Mouse (Mus musculus): ENCODE results near the gene Psmd14. TPM values are rescaled to one million over a fixed set of nuclear protein-coding genes. Genes with fewer than 3 reads are reported as not detected.

Gene Psmd14
- polyA plus RNA-seq, 1 experiment from 2014 or later = 152 TPM

GRCm38 (mm10) chr2:61814548-61815473 is 103.3 kb downstream of the Psmd14 start:
- peaks cover 56% of the 10 kb centered on the region for H3K27me3 ChIP-seq (ENCODE audit: control insufficient read depth, insufficient read depth, low read length)
- no peak for ATAC-seq (ENCODE audit: insufficient read depth, low FRiP score)
- H3K9ac ChIP-seq (ENCODE audit: low read length) = peak overlapping the region; percentile 64

DNA sequence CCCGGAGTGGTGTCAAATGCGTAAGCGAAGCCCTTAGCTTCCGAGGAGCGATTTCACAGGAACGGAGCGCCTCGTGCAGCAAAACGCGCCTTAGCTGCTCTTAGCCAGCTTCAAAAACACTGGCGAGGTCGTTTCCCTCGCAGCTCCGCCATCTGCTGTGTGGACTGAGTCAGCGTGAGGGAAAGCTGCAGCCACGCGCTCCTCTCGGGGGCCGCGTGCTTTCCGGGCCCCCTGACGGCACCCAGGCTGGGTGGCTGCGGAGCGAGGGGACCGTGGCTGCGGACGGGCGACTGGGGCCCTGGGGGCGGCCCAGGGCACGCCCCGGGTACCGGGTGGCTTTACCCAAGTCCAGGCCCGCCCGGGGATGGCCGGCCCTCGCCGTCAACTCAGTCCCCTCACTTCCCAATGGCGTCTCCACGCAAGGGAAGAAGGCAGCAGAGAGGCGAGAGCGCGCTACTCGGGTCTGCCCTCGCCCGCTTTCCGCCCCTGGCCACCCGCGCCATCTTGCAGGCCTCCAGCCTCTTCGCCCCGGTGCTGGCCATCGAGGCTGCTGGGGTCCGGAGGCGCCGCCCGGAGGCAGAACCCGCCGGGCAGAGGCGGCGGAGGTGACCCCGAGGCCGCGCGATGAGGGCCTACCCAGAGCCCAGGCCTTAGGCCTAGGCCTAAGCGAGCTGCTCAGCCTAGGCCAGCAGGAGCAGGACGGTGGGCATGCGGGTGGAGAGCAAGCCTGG is 104.3 kb downstream of the Psmd14 start:
- ATAC-seq (ENCODE audit: insufficient read depth, low FRiP score) = peak; percentile 31
- no peaks in the 10 kb centered on the region for H3K36me3 ChIP-seq (ENCODE audit: control insufficient read depth, insufficient read depth, low read length)
- 0 out of 2 replicates have a peak, but pooled peaks cover 4% of the 10 kb centered on the region for H3K4me1 ChIP-seq (ENCODE audit: control insufficient read depth, insufficient read depth, low read length)
- no peak overlapping the region for H3K27ac ChIP-seq (ENCODE audit: low read length)
- H3K27me3 ChIP-seq (ENCODE audit: control insufficient read depth, insufficient read depth, low read length) = peaks cover 46% of the 10 kb centered on the region
- no peaks in the 10 kb centered on the region for H3K9me3 ChIP-seq (replicated peaks; ENCODE audit: control insufficient read depth, low read length)
- peak overlapping the region; percentile 48 for H3K4me3 ChIP-seq (replicated peaks; ENCODE audit: low read length)
- H3K9ac ChIP-seq (ENCODE audit: low read length) = peak overlapping the region; percentile 64
- WGBS = 9% methylated on average over 62 of the region's 66 CpGs
- H3K4me2 ChIP-seq (ENCODE audit: low read depth, low read length) = peak overlapping the region; percentile 96

More at GRCm38 (mm10) chr2:61814548-61815473, 103.3 kb downstream of the Psmd14 start:
- H3K4me2 ChIP-seq (ENCODE audit: low read depth, low read length) = peak overlapping the region; percentile 96
- no peak overlapping the region for H3K27ac ChIP-seq (ENCODE audit: low read length)
- 4% methylated on average over 46 of the region's 50 CpGs for WGBS
- H3K9me3 ChIP-seq (replicated peaks; ENCODE audit: control insufficient read depth, low read length) = no peaks in the 10 kb centered on the region
- 0 out of 2 replicates have a peak, but pooled peaks cover 4% of the 10 kb centered on the region for H3K4me1 ChIP-seq (ENCODE audit: control insufficient read depth, insufficient read depth, low read length)
- no peaks in the 10 kb centered on the region for H3K36me3 ChIP-seq (ENCODE audit: control insufficient read depth, insufficient read depth, low read length)
- H3K4me3 ChIP-seq (replicated peaks; ENCODE audit: low read length) = peak overlapping the region; percentile 48

GRCm38 (mm10) chr2:61818197-61818596 is 106.7 kb downstream of the Psmd14 start:
- H3K4me2 ChIP-seq (ENCODE audit: low read depth, low read length) = no peak overlapping the region
- peaks cover 31% of the 10 kb centered on the region for H3K27me3 ChIP-seq (ENCODE audit: control insufficient read depth, insufficient read depth, low read length)
- WGBS = 69% methylated on average over 1 of the region's 1 CpGs
- no peak for ATAC-seq (ENCODE audit: insufficient read depth, low FRiP score)
- H3K9ac ChIP-seq (ENCODE audit: low read length) = no peak overlapping the region
- no peak overlapping the region for H3K27ac ChIP-seq (ENCODE audit: low read length)
- H3K9me3 ChIP-seq (replicated peaks; ENCODE audit: control insufficient read depth, low read length) = no peaks in the 10 kb centered on the region
- no peak overlapping the region for H3K4me3 ChIP-seq (replicated peaks; ENCODE audit: low read length)
- 0 out of 2 replicates have a peak, but pooled peaks cover 4% of the 10 kb centered on the region for H3K4me1 ChIP-seq (ENCODE audit: control insufficient read depth, insufficient read depth, low read length)
- no peaks in the 10 kb centered on the region for H3K36me3 ChIP-seq (ENCODE audit: control insufficient read depth, insufficient read depth, low read length)

- H3K36me3 ChIP-seq (ENCODE audit: control insufficient read depth, insufficient read depth, low read length) = no peaks in the 10 kb centered on the region
- no peak for ATAC-seq (ENCODE audit: insufficient read depth, low FRiP score)
- no peak overlapping the region for H3K27ac ChIP-seq (ENCODE audit: low read length)
- 72% methylated on average over 4 of the region's 4 CpGs for WGBS
- H3K4me2 ChIP-seq (ENCODE audit: low read depth, low read length) = no peak overlapping the region
- H3K4me3 ChIP-seq (replicated peaks; ENCODE audit: low read length) = no peak overlapping the region
- H3K27me3 ChIP-seq (ENCODE audit: control insufficient read depth, insufficient read depth, low read length) = peaks cover 18% of the 10 kb centered on the region
- no peak overlapping the region for H3K9ac ChIP-seq (ENCODE audit: low read length)
- no peaks in the 10 kb centered on the region for H3K9me3 ChIP-seq (replicated peaks; ENCODE audit: control insufficient read depth, low read length)
- H3K4me1 ChIP-seq (ENCODE audit: control insufficient read depth, insufficient read depth, low read length) = 0 out of 2 replicates have a peak, but pooled peaks cover 4% of the 10 kb centered on the region
Measured at GRCm38 (mm10) chr2:61820203-61820602, 108.7 kb downstream of the Psmd14 start.

DNA sequence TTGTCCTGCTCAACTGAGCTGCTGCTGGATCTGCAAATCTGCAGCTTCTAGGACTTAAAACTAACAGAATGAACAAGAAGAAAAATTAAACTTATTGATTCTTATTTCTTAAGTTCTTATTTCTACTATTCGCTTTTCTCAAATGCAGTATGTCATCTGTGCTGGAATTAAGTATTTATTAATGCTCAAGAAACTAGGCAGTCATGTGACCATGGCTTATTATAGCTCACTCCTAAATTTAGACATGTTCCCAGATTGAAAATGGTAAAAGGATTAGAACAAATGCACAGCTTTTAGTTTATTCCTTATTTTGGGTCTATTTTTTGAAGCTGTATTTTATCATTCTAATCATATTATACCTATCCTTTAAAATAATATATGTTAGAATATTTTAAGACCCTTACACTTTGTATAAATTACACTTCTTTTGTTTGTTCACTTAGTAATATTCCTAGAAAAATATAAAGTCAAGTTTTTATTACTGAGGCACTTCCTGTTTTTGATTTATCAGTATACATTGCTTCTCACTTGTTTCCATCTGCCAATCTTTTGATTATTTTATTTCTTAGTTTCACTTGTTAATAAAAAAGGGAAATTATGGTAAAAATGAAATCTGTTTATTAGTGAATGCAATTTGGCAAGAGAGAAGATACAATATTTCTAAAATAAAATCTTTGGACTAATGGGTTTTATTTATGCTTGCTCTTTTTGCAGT is 112.1 kb downstream of the Psmd14 start:
- WGBS = 81% methylated on average over 1 of the region's 1 CpGs
- H3K27ac ChIP-seq (ENCODE audit: low read length) = no peak overlapping the region
- no peaks in the 10 kb centered on the region for H3K4me1 ChIP-seq (ENCODE audit: control insufficient read depth, insufficient read depth, low read length)
- no peak overlapping the region for H3K4me2 ChIP-seq (ENCODE audit: low read depth, low read length)
- no peak overlapping the region for H3K9ac ChIP-seq (ENCODE audit: low read length)
- no peaks in the 10 kb centered on the region for H3K27me3 ChIP-seq (ENCODE audit: control insufficient read depth, insufficient read depth, low read length)
- ATAC-seq (ENCODE audit: insufficient read depth, low FRiP score) = no peak
- H3K4me3 ChIP-seq (replicated peaks; ENCODE audit: low read length) = no peak overlapping the region
- H3K9me3 ChIP-seq (replicated peaks; ENCODE audit: control insufficient read depth, low read length) = no peaks in the 10 kb centered on the region
- no peaks in the 10 kb centered on the region for H3K36me3 ChIP-seq (ENCODE audit: control insufficient read depth, insufficient read depth, low read length)

- no peak overlapping the region for H3K9ac ChIP-seq (ENCODE audit: low read length)
- H3K4me2 ChIP-seq (ENCODE audit: low read depth, low read length) = no peak overlapping the region
- no peaks in the 10 kb centered on the region for H3K36me3 ChIP-seq (ENCODE audit: control insufficient read depth, insufficient read depth, low read length)
- H3K27ac ChIP-seq (ENCODE audit: low read length) = no peak overlapping the region
- WGBS = 78% methylated on average over 2 of the region's 2 CpGs
- H3K27me3 ChIP-seq (ENCODE audit: control insufficient read depth, insufficient read depth, low read length) = no peaks in the 10 kb centered on the region
- H3K4me1 ChIP-seq (ENCODE audit: control insufficient read depth, insufficient read depth, low read length) = no peaks in the 10 kb centered on the region
- H3K4me3 ChIP-seq (replicated peaks; ENCODE audit: low read length) = no peak overlapping the region
- no peaks in the 10 kb centered on the region for H3K9me3 ChIP-seq (replicated peaks; ENCODE audit: control insufficient read depth, low read length)
- no peak for ATAC-seq (ENCODE audit: insufficient read depth, low FRiP score)
Measured at GRCm38 (mm10) chr2:61837243-61837806, 125.8 kb downstream of the Psmd14 start.

Small RNA genes within 50 kb of the gene (microRNA-seq; reads per million reads assigned to microRNA genes)
- not detected for gene Gm22403

Other genes with a start within 250 kb of the Psmd14 start
- 35.2 and 36.0 TPM in 2 replicates for gene Tank, start 133.1 kb upstream of the Psmd14 start, polyA plus RNA-seq (2015; fragmentation: Nextera tagmentation; extraction: Ambion mirVana)
- not detected in 2 replicates for gene Tbr1, start 91.2 kb downstream of the Psmd14 start, polyA plus RNA-seq (2015; fragmentation: Nextera tagmentation; extraction: Ambion mirVana)

Data from stomach, embryonic 16.5 days (tissue).